Mouse (Mus musculus) hindlimb bud, embryonic 11.5 days (tissue): ENCODE results near the gene Alyref.
A peak's percentile ranks its signal among the peaks of the same experiment; 100 is the strongest.

Experiments
- DNase-seq: peaks from one replicate; pipeline ENCODE4 v3.0.0-alpha.2; 2012; ENCODE audit warnings: low read depth, low spot score; ENCODE audit errors: extremely low spot score

The Alyref gene

DNA sequence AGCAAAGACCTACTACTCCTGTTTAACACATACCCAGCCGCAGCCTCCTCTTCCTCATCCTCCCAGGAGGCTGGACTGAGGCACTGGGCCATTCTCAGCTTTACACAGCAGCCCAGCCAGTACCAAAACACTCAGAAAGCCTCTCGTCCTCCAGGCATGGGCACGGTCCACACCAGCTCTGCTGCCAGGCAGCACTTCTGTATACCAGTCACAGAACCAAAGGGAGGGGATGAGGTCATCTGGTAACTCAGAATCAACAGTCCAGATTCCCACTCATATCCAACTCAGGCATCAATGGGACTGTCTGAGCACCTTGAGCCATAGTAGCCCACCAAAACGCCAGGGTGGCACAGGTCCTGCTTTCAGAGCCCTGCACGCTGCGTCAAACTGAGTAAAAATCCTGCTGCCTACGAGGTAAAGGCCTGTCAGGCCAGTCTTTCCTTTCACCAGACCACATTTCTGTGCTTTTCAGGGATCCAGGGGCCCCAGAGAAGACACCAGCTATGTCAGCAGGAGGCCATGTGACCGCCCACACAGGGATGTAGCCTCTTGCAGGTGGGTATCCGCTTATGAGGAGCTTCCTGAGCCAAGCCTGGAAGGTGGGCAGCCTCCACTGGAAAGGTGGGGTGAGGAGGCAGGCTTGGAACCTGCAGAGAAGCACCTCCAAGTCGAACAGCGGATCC lies 28.8 kb upstream of the Alyref start:
- no peak for DNase-seq

GRCm38 (mm10) chr11:120625152-120625775 lies 27.1 kb upstream of the Alyref start, which contains the start of gene Sirt7:
Gene Sirt7, minus strand, starts transcription at chr11:120625240.
- DNase-seq: no peak

DNA sequence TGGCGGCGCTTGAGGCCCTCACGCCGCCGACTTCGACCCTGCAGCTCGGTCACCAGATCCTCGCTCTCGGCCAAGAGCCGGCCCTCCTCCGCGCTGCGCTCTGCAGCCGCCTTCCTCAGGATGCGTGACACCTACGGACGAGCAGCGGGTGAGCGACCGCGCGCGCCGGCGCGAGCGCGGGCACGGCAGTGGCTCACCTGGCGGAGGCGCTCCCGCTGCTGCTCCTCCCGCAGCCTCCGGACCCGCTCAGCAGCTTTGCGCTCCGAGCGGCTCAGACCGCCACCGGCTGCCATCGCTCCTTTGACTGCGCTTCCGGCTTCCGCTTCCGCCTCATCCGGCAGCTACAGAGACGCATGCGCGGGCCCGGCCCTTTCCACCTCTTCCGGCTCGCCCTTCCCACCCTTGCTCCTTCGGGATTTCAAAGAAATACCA lies 26.5 kb upstream of the Alyref start:
- no peak for DNase-seq

GRCm38 (mm10) chr11:120623961-120624679 lies 26.0 kb upstream of the Alyref start:
- no peak for DNase-seq

DNA sequence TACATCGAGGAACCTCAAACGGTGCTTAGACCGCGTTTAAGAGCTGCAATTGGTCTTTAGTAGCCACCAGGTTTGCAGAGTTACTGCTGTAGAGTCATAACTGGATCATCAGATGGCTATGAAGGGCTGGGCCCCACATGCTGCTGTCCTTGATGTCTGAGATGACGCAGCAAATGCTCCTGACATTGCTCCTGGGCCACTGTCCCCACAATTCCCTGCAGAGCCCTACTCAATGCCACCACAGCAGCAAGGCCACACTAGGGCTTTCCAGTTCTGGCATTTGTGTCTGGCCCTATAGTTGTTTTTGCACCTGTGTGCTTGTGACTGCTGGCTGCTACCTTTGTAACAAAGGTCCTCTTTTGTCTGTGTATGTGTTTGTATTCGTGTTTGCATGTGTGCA lies 24.6 kb upstream of the Alyref start:
- DNase-seq: no peak

GRCm38 (mm10) chr11:120620195-120620594 lies 22.0 kb upstream of the Alyref start:
- DNase-seq: no peak

GRCm38 (mm10) chr11:120618619-120619535 lies 20.7 kb upstream of the Alyref start:
- DNase-seq: no peak

DNA sequence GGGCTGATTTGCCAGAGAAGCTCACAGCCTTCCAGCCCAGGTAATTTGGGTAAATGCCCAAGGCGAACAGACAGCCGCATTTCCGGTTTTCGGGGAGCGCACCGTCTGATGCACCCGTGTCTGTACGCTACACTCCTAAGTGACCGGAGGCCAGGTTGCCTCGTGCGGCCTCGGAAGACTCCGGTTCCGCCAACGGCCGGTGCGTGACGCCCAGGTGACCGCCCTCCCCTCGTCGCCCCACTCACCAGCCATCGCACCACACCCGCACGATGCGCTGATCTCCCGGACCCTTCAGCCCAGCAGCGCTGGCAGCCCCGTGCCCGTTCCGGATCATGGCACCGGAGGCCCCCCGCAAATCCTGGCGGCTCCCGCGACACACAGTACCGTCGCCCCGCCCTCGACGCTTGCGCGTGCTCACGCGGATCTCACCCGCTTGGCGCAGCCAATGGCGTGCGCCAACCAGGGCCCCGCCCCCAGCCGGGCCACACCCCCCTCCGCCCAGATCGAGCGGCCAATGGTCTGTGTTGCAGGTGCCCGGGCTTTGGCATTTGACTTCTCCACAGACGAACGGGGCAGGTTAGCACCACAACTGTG lies 19.5 kb upstream of the Alyref start, which contains the start of gene Pcyt2:
Gene Pcyt2, minus strand, starts transcription at position 418 of the 594 bp plus-strand sequence.
- peak; percentile 77 for DNase-seq

GRCm38 (mm10) chr11:120616617-120617294 lies 18.6 kb upstream of the Alyref start:
- no peak for DNase-seq

DNA sequence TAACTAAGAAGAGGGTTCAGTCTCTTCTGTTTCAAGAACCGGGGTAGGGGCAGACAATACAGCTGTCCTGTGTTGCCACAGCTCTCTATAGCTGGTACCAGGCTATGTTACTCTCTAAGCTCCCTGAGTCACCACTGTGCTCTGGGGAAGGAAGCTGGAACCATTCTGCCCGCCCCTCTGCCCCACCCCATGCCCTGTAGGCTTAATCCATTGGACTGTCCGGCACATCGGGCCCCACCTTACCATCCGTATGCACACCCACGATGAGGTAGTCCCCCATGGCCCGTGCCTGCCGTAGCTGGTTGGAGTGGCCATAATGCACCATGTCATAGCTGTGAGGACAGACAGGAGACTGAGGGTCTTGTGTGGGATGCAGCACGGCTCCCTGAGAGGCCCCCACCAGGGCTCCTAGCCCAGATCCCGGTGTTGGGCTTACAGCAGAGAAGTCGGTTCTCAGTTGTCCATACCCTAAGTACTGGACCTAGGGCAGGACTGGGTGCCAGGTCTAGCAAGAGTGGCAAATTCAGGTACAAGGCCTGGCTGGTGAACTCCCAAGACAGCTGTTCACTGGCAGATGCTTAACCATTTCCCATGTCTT lies 17.5 kb upstream of the Alyref start:
- DNase-seq: no peak

GRCm38 (mm10) chr11:120615167-120615566 lies 17.0 kb upstream of the Alyref start:
- no peak for DNase-seq

DNA sequence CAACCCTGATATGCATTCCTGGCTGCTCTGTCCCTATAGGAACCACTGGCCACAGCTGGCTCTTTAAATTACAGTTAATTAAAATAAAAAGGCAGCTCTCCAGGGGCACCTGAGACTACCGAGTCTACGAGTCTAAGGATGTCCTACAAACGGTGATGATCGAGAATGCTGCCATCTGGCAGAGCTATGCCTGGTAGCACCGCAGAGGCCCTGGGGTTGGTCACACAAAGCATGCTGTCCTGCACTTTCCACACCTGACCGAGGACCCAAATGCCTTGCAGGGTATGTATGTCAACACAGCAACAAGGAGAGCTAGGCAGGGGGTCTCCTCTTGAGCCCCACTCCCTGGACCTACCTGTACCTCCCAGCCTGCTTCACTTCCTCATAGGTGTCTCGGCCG lies 15.8 kb upstream of the Alyref start:
- no peak for DNase-seq

GRCm38 (mm10) chr11:120613481-120613972 lies 15.4 kb upstream of the Alyref start:
- DNase-seq: no peak

- DNase-seq: no peak
Observed at GRCm38 (mm10) chr11:120612763-120613162, 14.6 kb upstream of the Alyref start.

DNA sequence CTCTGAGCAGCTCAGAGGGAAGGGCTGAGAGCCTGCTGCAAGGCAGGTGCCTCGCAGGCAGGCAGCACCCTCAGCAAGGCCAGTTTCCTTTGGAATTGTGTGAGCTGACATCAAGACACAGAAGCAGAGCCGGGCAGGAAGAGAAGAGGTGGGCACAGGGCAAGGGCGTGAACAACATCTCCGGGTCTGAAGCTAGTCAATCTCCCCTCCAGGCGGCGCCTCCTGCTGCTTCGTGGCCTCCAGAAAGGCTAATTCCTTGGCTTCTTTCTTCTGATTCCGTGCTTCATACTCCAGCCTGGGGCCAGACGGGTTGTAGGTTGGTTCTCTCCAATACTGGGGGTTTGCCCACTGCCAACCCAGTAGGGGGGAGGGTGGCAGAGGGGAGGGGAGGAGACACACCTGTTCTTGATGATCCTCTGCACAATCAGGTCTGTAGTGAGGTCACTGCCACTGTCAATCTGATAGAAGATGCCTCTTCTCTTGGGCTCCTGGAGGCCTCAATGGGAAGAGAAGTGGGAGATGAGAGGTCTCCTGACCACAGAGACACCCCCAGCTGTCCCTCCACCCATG lies 12.4 kb upstream of the Alyref start:
- DNase-seq: no peak

DNA sequence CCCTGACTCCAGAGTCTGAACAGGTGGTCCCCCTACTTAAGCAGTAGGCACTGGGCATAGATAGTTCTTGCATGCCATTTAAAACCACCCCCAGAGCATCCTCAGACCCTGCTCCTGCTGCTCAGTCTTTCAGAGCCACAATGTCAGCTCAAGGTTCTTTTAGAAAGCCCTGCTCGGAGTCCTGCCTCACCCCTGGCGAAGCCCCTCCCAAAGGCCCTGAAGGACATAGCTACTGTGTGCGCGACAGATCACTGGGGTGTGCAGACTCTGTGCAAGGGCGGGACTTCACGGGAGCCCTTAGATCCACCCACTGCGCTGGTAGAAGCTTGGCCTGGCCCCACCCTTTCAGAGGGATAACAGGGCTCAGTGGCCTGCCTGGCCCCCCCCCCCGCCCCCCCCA lies 11.1 kb upstream of the Alyref start:
- DNase-seq: no peak

DNA sequence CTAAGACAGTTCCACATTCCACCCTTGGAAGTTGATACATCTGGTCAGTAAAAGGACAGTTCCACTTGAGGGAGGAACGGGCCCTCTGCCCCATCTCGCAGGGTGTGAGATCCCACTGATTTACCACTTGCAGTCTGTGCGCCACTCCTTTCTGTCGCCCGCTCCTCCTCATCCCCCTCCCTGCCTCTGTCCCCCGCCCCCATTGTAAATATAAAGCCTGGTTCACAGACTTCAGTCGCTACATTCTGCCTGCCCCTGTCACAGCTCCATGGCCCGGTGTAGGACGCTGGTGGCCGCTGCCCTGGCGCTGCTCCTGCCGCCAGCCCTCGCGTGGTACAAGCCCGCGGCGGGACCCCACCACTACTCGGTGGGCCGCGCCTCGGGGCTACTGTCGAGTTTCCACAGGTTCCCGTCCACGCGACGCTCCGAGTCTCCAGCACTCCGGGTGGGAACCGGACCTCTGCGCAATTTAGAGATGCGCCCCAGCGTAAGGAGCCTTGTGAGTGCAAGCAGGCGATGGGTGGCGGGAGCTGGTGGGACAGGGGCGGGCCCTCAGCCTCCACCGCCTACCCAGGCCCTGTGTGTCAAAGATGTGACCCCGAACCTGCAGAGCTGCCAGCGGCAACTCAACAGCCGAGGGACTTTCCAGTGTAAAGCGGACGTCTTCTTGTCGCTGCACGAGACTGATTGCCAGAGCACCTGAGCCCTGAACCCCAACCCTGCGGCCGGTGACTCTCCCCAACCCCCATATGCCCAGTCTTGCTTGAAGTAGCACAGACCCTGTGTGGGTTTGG lies 10.3 kb upstream of the Alyref start, which contains the start of gene Npb:
Gene Npb, plus strand, starts transcription at position 237 of the 794 bp plus-strand sequence.
- no peak for DNase-seq

- no peak for DNase-seq
Observed at GRCm38 (mm10) chr11:120606764-120607163, 8.6 kb upstream of the Alyref start.
